Mouse (Mus musculus): Measurements from ENCODE around the gene Cenpi.

GRCm38 (mm10) chrX:134359336-134359735, 51.5 kb downstream of the Cenpi start:
- TF ChIP-seq POLR2A (IDR thresholded peaks at IDR 0.05; ENCODE audit: control insufficient read depth, extremely low read depth, insufficient read depth, low read length, poor library complexity) (no peak), CTCF (IDR thresholded peaks at IDR 0.05; ENCODE audit: borderline replicate concordance, control insufficient read depth, extremely low read depth, insufficient read depth, low read length, poor library complexity) (no peak)
